Mouse (Mus musculus) hematopoietic stem cell, adult 5-6 weeks (primary cell): ENCODE data around the gene S1pr1. TPM values are rescaled to one million over a fixed set of nuclear protein-coding genes. Genes with fewer than 3 reads are reported as not detected.

Experiments
- total RNA-seq: library from RNA; stranded (forward); fragments of 172-1452, 232-1000 nt; gene quantifications from 2 replicates; pipeline ENCODE4 v1.2.3, GENCODE M21; 2017

Gene S1pr1
- total RNA-seq, 1 experiment from 2014 or later, result 22.3 TPM

Other genes starting within 250 kb of the S1pr1 start
- 63.8 and 127 TPM in 2 replicates for gene Dph5, start 172.8 kb upstream of the S1pr1 start, total RNA-seq